Mouse (Mus musculus) heart, postnatal 0 days (tissue): Measurements from ENCODE around the gene Dlx5.

ENCODE experiments used
- CTCF ChIP-seq: IDR thresholded peaks from 2 replicates; pipeline ENCODE4 v1.5.1; 2016; ENCODE audit warnings: antibody characterized with exemption, control low read depth, low read depth
- EP300 ChIP-seq: IDR thresholded peaks from 2 replicates; pipeline ENCODE4 v1.6.1; 2016; ENCODE audit warnings: antibody characterized with exemption, low read depth

DNA sequence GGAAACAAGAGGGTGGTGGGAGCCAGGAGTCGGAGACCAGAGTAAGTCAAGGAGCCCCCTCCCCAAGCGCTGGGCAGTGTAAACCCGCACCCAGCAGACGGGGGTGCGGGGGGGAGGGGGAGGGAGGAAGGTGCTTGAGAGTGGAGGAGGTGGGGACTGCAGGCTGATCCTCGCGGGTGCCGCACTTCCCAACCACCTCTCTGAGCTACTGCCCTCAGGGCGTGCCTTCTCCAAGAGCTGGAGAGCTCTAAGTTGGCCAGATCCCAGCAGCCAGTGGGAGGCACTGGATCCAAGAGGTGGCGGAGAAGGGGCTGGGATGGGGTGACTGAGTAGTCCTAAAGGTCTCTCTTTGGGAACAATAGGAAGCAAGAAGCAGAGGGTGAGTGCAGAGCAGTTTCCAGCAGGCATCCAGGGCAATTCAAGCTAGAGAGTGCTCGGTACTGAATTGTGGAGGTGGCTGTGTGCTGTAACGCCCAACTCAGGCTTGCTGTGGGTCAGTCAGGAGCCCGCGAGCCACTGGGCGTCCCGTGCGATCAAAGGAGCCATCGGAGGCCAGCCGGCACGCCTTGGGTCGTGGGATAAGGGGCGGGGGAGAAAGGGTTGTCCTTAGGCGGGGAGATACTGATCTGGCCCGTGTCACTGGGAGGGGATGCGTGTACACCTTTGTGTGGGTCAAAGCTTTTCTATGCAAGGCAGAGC lies 7.7 kb downstream of the Dlx5 start:
- no peak for TF ChIP-seq CTCF
- TF ChIP-seq EP300 = no peak
